Comparison of ENCODE assay signal across 8 mouse cellular contexts in genomic region chr2:79635426-79636291, GRCm38 (mm10). TPM values are rescaled to one million over a fixed set of nuclear protein-coding genes. Genes with fewer than 3 reads are reported as not detected.
DNase-seq lines count a peak whose midpoint lies in the region; ATAC-seq and TF ChIP-seq lines count a peak whose summit lies in the region.

No protein-coding gene starts in this region.

- H3K4me3 ChIP-seq in embryonic facial prominence, embryonic 10.5 days: peak overlapping the region; percentile 74
- peak overlapping the region; percentile 85 for H3K4me3 ChIP-seq in limb, embryonic 13.5 days
- H3K4me3 ChIP-seq in midbrain, embryonic 15.5 days: peak overlapping the region; percentile 89
- H3K4me3 ChIP-seq in spleen, adult 2 months (ENCODE audit: extremely low read depth, insufficient read depth, insufficient read length): peak overlapping the region; percentile 89

- DNase-seq in 3T3-L1 (ENCODE audit: low read depth, low spot score): peak; percentile 69
- DNase-seq in adrenal gland, postnatal 10 days: peak; percentile 79
- DNase-seq in embryonic facial prominence, embryonic 10.5 days (ENCODE audit: low spot score): peak; percentile 62
- peak; percentile 84 for DNase-seq in heart, adult 18-20 months
- peak; percentile 85 for DNase-seq in kidney, adult 18-20 months
- DNase-seq in spleen, adult 2 months (ENCODE audit: low read depth in 1 of 2, low spot score in 2 of 2): peak; percentile 28 to 54

- no peaks in the 10 kb centered on the region for H3K27me3 ChIP-seq in embryonic facial prominence, embryonic 10.5 days (replicated peaks; ENCODE audit: low read depth, poor library complexity, severe bottlenecking)
- H3K27me3 ChIP-seq in limb, embryonic 13.5 days: no peaks in the 10 kb centered on the region
- no peaks in the 10 kb centered on the region for H3K27me3 ChIP-seq in midbrain, embryonic 15.5 days (replicated peaks)
- no peaks in the 10 kb centered on the region for H3K27me3 ChIP-seq in spleen, adult 2 months (ENCODE audit: control insufficient read depth, insufficient read depth, low read length)

- ATAC-seq in limb, embryonic 13.5 days (ENCODE audit: low FRiP score, low read depth): peak; percentile 88
- peak; percentile 90 for ATAC-seq in midbrain, embryonic 15.5 days (replicated peaks)

- H3K4me2 ChIP-seq in limb, embryonic 13.5 days (replicated peaks): peak overlapping the region; percentile 85
- peak overlapping the region; percentile 95 for H3K4me2 ChIP-seq in midbrain, embryonic 15.5 days

- H3K27ac ChIP-seq in embryonic facial prominence, embryonic 10.5 days (replicated peaks): peak overlapping the region; percentile 89
- peak overlapping the region; percentile 79 for H3K27ac ChIP-seq in limb, embryonic 13.5 days
- peak overlapping the region; percentile 77 for H3K27ac ChIP-seq in midbrain, embryonic 15.5 days
- H3K27ac ChIP-seq in spleen, adult 2 months (ENCODE audit: insufficient read depth, low read length): peak overlapping the region; percentile 82

- no peaks in the 10 kb centered on the region for H3K36me3 ChIP-seq in embryonic facial prominence, embryonic 10.5 days (replicated peaks)
- H3K36me3 ChIP-seq in limb, embryonic 13.5 days: peaks cover 7% of the 10 kb centered on the region; the same call in 1 of the 2 replicates
- H3K36me3 ChIP-seq in midbrain, embryonic 15.5 days (replicated peaks): no peaks in the 10 kb centered on the region
- peaks cover 2% of the 10 kb centered on the region; the same call in 1 of the 2 replicates for H3K36me3 ChIP-seq in spleen, adult 2 months (ENCODE audit: control insufficient read depth, insufficient read depth, low read length)

- H3K4me1 ChIP-seq in embryonic facial prominence, embryonic 10.5 days: peaks cover 15% of the 10 kb centered on the region
- H3K4me1 ChIP-seq in limb, embryonic 13.5 days: peaks cover 21% of the 10 kb centered on the region
- peaks cover 9% of the 10 kb centered on the region for H3K4me1 ChIP-seq in midbrain, embryonic 15.5 days
- H3K4me1 ChIP-seq in spleen, adult 2 months (ENCODE audit: control insufficient read depth, insufficient read depth, insufficient read length): no peaks in the 10 kb centered on the region

- H3K9ac ChIP-seq in limb, embryonic 13.5 days: peak overlapping the region; percentile 88
- peak overlapping the region; percentile 62 for H3K9ac ChIP-seq in midbrain, embryonic 15.5 days

- no peak for TF ChIP-seq CTCF in spleen, adult 2 months (IDR thresholded peaks at IDR 0.05; ENCODE audit: extremely low read depth, insufficient read depth, insufficient read length, insufficient replicate concordance)

- H3K9me3 ChIP-seq in embryonic facial prominence, embryonic 10.5 days: no peaks in the 10 kb centered on the region
- no peaks in the 10 kb centered on the region for H3K9me3 ChIP-seq in limb, embryonic 13.5 days
- no peaks in the 10 kb centered on the region for H3K9me3 ChIP-seq in midbrain, embryonic 15.5 days

- WGBS in embryonic facial prominence, embryonic 10.5 days: under 1% methylated on average over 83 of the region's 83 CpGs
- WGBS in limb, embryonic 13.5 days: under 1% methylated on average over 77 of the region's 83 CpGs
- under 1% methylated on average over 73 of the region's 83 CpGs for WGBS in midbrain, embryonic 15.5 days
- WGBS in spleen, adult 2 months: under 1% methylated on average over 82 of the region's 83 CpGs

- TF ChIP-seq POLR2A in spleen, adult 2 months (IDR thresholded peaks at IDR 0.05; ENCODE audit: low read depth, low read length): no peak

RNA-seq across cellular contexts. Expression of gene Itprid2, which starts 0.5 kb away (rescaled TPM):
- total RNA-seq in adrenal gland, postnatal 10 days (2021): 10 to 100 TPM; 44.8 to 51.5 TPM
- 6.1 and 6.6 TPM in 2 replicates for polyA plus RNA-seq in embryonic facial prominence, embryonic 10.5 days (2016; fragmentation: Nextera tagmentation; extraction: Ambion mirVana)
- total RNA-seq in heart, adult 18-20 months (2021): 10 to 100 TPM; 20.0 to 21.0 TPM
- polyA plus RNA-seq in limb, embryonic 13.5 days (2015; fragmentation: Nextera tagmentation; extraction: Ambion mirVana): 8.1 and 9.1 TPM in 2 replicates
- 4.0 and 4.3 TPM in 2 replicates for polyA plus RNA-seq in midbrain, embryonic 15.5 days (2015; fragmentation: Nextera tagmentation; extraction: Ambion mirVana)
- 5.8 and 5.9 TPM in 2 replicates for polyA plus RNA-seq in spleen, adult 2 months (2012; rRNA removed)

Comparison
In these comparisons a context has a peak if more than half of its experiments do, and no peak if none do; other contexts are left out.
1. Peak in every context shown above with its lines: DNase-seq, ATAC-seq, H3K4me3 ChIP-seq and H3K27ac ChIP-seq.